Mouse (Mus musculus) gastrocnemius, adult 8-10 months (tissue): ENCODE measurements around the gene Map7d2. TPM values are rescaled to one million over a fixed set of nuclear protein-coding genes. Genes with fewer than 3 reads are reported as not detected.

ENCODE experiments used
- DNase-seq, 2 experiments: peaks; one replicate each; pipeline ENCODE4 v3.0.0; 2022; ENCODE audit warnings: low spot score in 2 of 2
- total RNA-seq, 4 experiments: library from RNA; stranded (reverse); gene quantifications; 2 replicates each; pipeline ENCODE4 v1.2.4; 2022

Gene Map7d2
- total RNA-seq, 4 experiments from 2014 or later: 0.12 to 0.64 (median 0.36) TPM; not detected in 1

GRCm38 (mm10) chrX:159509847-159510715, 95.7 kb downstream of the Map7d2 start:
- no peak for DNase-seq

GRCm38 (mm10) chrX:159510716-159511051, 96.3 kb downstream of the Map7d2 start:
- DNase-seq: no peak

GRCm38 (mm10) chrX:159515599-159515998, 101.2 kb downstream of the Map7d2 start:
- no peak for DNase-seq

GRCm38 (mm10) chrX:159521780-159522179, 107.4 kb downstream of the Map7d2 start:
- no peak for DNase-seq

GRCm38 (mm10) chrX:159522651-159523050, 108.3 kb downstream of the Map7d2 start:
- DNase-seq: no peak

GRCm38 (mm10) chrX:159526388-159526787, 112.0 kb downstream of the Map7d2 start, which contains the start of gene Bclaf3:
Gene Bclaf3 (plus strand): TSS chrX:159526688.
- no peak for DNase-seq

- DNase-seq: peak; percentile 91 to 94
Observed at GRCm38 (mm10) chrX:159532427-159532810, 118.0 kb downstream of the Map7d2 start.

GRCm38 (mm10) chrX:159532811-159533462, 118.6 kb downstream of the Map7d2 start:
- no peak for DNase-seq

GRCm38 (mm10) chrX:159541936-159542335, 127.6 kb downstream of the Map7d2 start:
- DNase-seq: no peak

- no peak for DNase-seq
Observed at GRCm38 (mm10) chrX:159547093-159547492, 132.7 kb downstream of the Map7d2 start.

Other genes with a start within 250 kb of the Map7d2 start
- gene Rps6ka3, start 204.3 kb upstream of the Map7d2 start, total RNA-seq: 10 to 100 TPM; 43.2 to 61.1 (median 49.8) TPM
- 10 to 100 TPM; 89.6 to 96.3 (median 93.0) TPM for gene Eif1ax, start 42.4 kb upstream of the Map7d2 start, total RNA-seq
- 1 to 10 TPM in 3 of 4 experiments, under 1 TPM in 1; 0.90 to 1.5 (median 1.3) TPM for gene Bclaf3, start 112.1 kb downstream of the Map7d2 start, total RNA-seq
- gene Sh3kbp1, start 212.7 kb downstream of the Map7d2 start, total RNA-seq: 10 to 100 TPM; 18.2 to 36.7 (median 28.8) TPM